Mouse (Mus musculus) liver, embryonic 14.5 days (tissue): ENCODE measurements around the gene Mrc1. TPM values are rescaled to one million over a fixed set of nuclear protein-coding genes. Genes with fewer than 3 reads are reported as not detected.

Experiments
- ATAC-seq: fragments of 200-750 bp; cut with Nextera tagmentation; 2 replicates; pipeline ENCODE4 v1.8.0; 2017; ENCODE audit warnings: moderate number of reproducible peaks, mild to moderate bottlenecking, moderate library complexity; ENCODE audit not compliant: insufficient read depth
- DNase-seq, 3 experiments: peaks; one replicate each; pipeline ENCODE4 v3.0.0-alpha.2; 2012 to 2013; ENCODE audit warnings: low read depth in 3 of 3, low spot score in 3 of 3
- H3K27ac ChIP-seq: fragments of 300-500 bp; sonication (generic); 2 replicates; pipeline ENCODE4 v1.5.1; 2014; ENCODE audit warnings: moderate library complexity, mild to moderate bottlenecking, control low read depth, inconsistent platforms
- H3K27me3 ChIP-seq: fragments of 300-500 bp; sonication (generic); 2 replicates; pipeline ENCODE4 v1.6.1; 2014; ENCODE audit warnings: mild to moderate bottlenecking, low read length, moderate library complexity; ENCODE audit not compliant: control insufficient read depth, insufficient read depth
- H3K36me3 ChIP-seq: fragments of 300-500 bp; sonication (generic); replicated peaks from 2 replicates; pipeline ENCODE4 v1.6.1; 2014; ENCODE audit warnings: low read depth; ENCODE audit not compliant: control insufficient read depth, insufficient read depth
- H3K4me1 ChIP-seq, 2 experiments: fragments of 200-500 bp in 1 of 2; fragments of 300-500 bp in 1 of 2; sonication (generic) in 1 of 2; replicated peaks; 2 replicates each; pipeline ENCODE4 v1.6.1; 2012 to 2014; ENCODE audit warnings: antibody characterized with exemption in 1 of 2, inconsistent platforms in 1 of 2, low read length in 1 of 2; ENCODE audit not compliant: control insufficient read depth in 2 of 2, insufficient read depth in 2 of 2
- H3K4me2 ChIP-seq: fragments of 300-500 bp; sonication (generic); 2 replicates; pipeline ENCODE4 v1.6.1; 2014; ENCODE audit warnings: low read depth, mild to moderate bottlenecking, control low read depth, moderate library complexity
- H3K4me3 ChIP-seq, 2 experiments: fragments of 200-500 bp in 1 of 2; fragments of 300-500 bp in 1 of 2; sonication (generic) in 1 of 2; 2 replicates each; pipeline ENCODE4 v1.5.1; 2012 to 2014; ENCODE audit warnings: low read depth in 2 of 2, low read length in 2 of 2, mild to moderate bottlenecking in 2 of 2, control low read depth in 1 of 2, inconsistent platforms in 1 of 2, moderate library complexity in 1 of 2; ENCODE audit not compliant: insufficient read depth in 1 of 2
- H3K9ac ChIP-seq: fragments of 300-500 bp; sonication (generic); replicated peaks from 2 replicates; pipeline ENCODE4 v1.6.1; 2014; ENCODE audit warnings: mild to moderate bottlenecking, control low read depth, moderate library complexity
- H3K9me3 ChIP-seq: fragments of 300-500 bp; sonication (generic); 2 replicates; pipeline ENCODE4 v1.6.1; 2016; ENCODE audit warnings: low read length, mixed read lengths; ENCODE audit not compliant: control insufficient read depth
- CTCF ChIP-seq: IDR thresholded peaks from 2 replicates; pipeline ENCODE4 v1.5.1; 2016; ENCODE audit warnings: antibody characterized with exemption, low read depth, control low read depth
- EP300 ChIP-seq: IDR thresholded peaks from 2 replicates; pipeline ENCODE4 v1.6.1; 2016; ENCODE audit warnings: antibody characterized with exemption, low read depth
- WGBS: fragments of 180-500 bp; shearing (Covaris S2); extraction: QIAGEN DNeasy Blood & Tissue Kit; methylation state at CpG from one replicate; pipeline ENCODE4 v1.1.7; 2014; ENCODE audit not compliant: insufficient replicate concordance; 5-methylcytosine and 5-hydroxymethylcytosine counted together
- microRNA counts: library from miRNA; unstranded; fragments of <30 nt; microRNA quantifications from one replicate; lab custom pipeline; 2016
- microRNA-seq: library from miRNA; unstranded; fragments of <30 nt; microRNA quantifications from one replicate; pipeline ENCODE4, GENCODE M21; 2016
- polyA plus RNA-seq, 2 experiments: library from polyadenylated mRNA; depleted of rRNA in 1 of 2; stranded (reverse) in 1 of 2; unstranded in 1 of 2; fragments of >200 nt; fragmentation: Nextera tagmentation in 1 of 2; extraction: Ambion mirVana in 1 of 2; gene quantifications; 2 replicates each; pipeline versions ENCODE4 v1.2.1 to v1.2.3; 2012 to 2014

Gene Mrc1
- polyA plus RNA-seq, 2 experiments, result 5.6 to 8.1 TPM

DNA sequence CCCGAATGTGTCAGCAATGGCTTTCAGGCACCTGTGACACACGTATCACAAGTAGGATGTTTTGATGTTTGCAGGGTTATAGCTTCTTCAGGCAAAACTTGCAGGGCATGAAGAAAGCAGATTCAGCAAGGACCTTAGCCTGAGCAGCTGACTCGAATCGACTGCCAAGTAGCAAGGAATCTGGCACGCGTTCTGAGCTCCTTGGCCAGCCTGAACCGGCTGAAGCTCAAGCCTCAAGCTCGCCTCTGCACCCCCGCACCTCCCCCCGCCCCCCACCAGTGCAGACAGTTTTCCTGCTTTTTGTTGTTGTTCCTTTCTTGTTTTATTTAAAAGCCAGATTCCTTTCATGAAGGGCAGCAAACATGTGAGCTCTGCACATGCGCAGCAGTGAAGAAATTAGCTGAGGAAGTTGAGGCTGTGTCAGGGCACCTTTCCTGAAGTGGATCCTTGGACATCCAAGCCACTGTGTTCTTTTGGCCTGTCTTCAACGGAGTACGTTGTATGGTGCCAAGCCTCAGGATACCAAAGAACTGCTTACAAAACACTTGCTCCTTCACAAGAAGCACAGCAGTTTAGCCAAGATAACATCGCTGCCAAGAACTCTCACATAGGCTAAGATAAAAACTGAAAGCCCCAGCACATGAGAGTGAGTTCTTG is 112.6 kb downstream of the Mrc1 start:
- Histone ChIP-seq H3K9me3 (no peaks in the 10 kb centered on the region), H3K4me2 (no peak overlapping the region), H3K36me3 (no peaks in the 10 kb centered on the region), H3K4me3 (no peak overlapping the region), H3K9ac (no peak overlapping the region), H3K27ac (no peak overlapping the region), H3K27me3 (no peaks in the 10 kb centered on the region), H3K4me1 (no peaks in the 10 kb centered on the region; a peak in 1 of 4 replicates)
- DNase-seq, result no peak
- WGBS, result 63% methylated on average over 14 of the region's 14 CpGs
- no peak for ATAC-seq
- no peak for TF ChIP-seq CTCF
- TF ChIP-seq EP300, result no peak

- no peak overlapping the region for H3K27ac ChIP-seq
- no peak for ATAC-seq
- no peak for DNase-seq
Measured at GRCm38 (mm10) chr2:14342309-14342839, 113.2 kb downstream of the Mrc1 start.

More at GRCm38 (mm10) chr2:14342309-14342839, 113.2 kb downstream of the Mrc1 start:
- 69% methylated on average over 8 of the region's 8 CpGs for WGBS
- H3K4me3 ChIP-seq, result no peak overlapping the region
- no peaks in the 10 kb centered on the region for H3K36me3 ChIP-seq
- H3K9me3 ChIP-seq, result no peaks in the 10 kb centered on the region
- no peaks in the 10 kb centered on the region for H3K27me3 ChIP-seq
- no peak overlapping the region for H3K4me2 ChIP-seq
- TF ChIP-seq EP300 (no peak), CTCF (no peak)
- no peak overlapping the region for H3K9ac ChIP-seq
- no peaks in the 10 kb centered on the region; a peak in 1 of 4 replicates for H3K4me1 ChIP-seq

MicroRNAs encoded within 50 kb of the gene (microRNA counts, 519-probe panel; counts per million panel counts)
- microRNA mmu-miR-511 (lab: Ali Mortazavi, UCI), result 69.9 counts per million

Small RNAs within 50 kb of the gene (microRNA-seq; reads per million reads assigned to microRNA genes)
- gene Mir511, result 32.1 reads per million, percentile 35 among the genes with 10 or more reads in this experiment

Other genes starting within 250 kb of the Mrc1 start
- gene Hacd1, start 173.3 kb upstream of the Mrc1 start, polyA plus RNA-seq (2012; rRNA removed), result 20.6 and 30.3 TPM in 2 replicates
- 58.0 and 60.7 TPM in 2 replicates for gene Hacd1, start 173.3 kb upstream of the Mrc1 start, polyA plus RNA-seq (2014; fragmentation: Nextera tagmentation; extraction: Ambion mirVana)
- gene Stam, start 155.3 kb upstream of the Mrc1 start, polyA plus RNA-seq (2012; rRNA removed), result 8.3 and 10.4 TPM in 2 replicates
- 24.8 and 25.6 TPM in 2 replicates for gene Stam, start 155.3 kb upstream of the Mrc1 start, polyA plus RNA-seq (2014; fragmentation: Nextera tagmentation; extraction: Ambion mirVana)
- 0.05 and 0.06 TPM in 2 replicates for gene Tmem236, start 54.9 kb upstream of the Mrc1 start, polyA plus RNA-seq (2012; rRNA removed)
- gene Tmem236, start 54.9 kb upstream of the Mrc1 start, polyA plus RNA-seq (2014; fragmentation: Nextera tagmentation; extraction: Ambion mirVana), result 0.06 and 0.09 TPM in 2 replicates
- gene Slc39a12, start 158.9 kb downstream of the Mrc1 start, polyA plus RNA-seq (2012; rRNA removed), result 0.02 and 0.03 TPM in 2 replicates
- 0.06 TPM in 1 of 2 replicates, not detected in the other for gene Slc39a12, start 158.9 kb downstream of the Mrc1 start, polyA plus RNA-seq (2014; fragmentation: Nextera tagmentation; extraction: Ambion mirVana)